Mouse (Mus musculus): ENCODE results near the gene Rpl14.

- TF ChIP-seq CTCF (IDR thresholded peaks at IDR 0.05; ENCODE audit: low read depth) (peak; percentile 34), EP300 (IDR thresholded peaks at IDR 0.05; ENCODE audit: low read depth) (no peak)
Observed at GRCm38 (mm10) chr9:120569721-120570333, 1.4 kb upstream of the Rpl14 start.
